6 mouse cellular contexts compared by ENCODE assay signal in the genomic region with DNA sequence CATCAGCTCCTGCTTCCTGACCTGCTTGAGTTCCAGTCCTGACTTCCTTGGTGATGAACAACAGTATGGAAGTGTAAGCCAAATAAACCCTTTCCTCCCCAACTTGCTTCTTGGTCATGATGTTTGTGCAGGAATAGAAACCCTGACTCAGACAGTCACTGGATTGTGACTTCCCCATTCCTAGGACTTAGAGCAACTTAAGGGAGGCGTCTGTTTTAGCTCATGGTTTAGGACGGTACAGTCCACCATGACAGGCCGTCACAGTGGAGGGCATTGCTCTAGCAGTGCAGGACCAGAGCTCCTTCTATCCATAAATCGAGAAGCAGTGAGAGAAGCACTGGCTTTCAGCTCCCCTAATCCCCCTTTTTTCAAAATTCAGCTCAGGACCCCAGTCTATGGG.
DNase-seq lines count a peak whose midpoint lies in the region; ATAC-seq and TF ChIP-seq lines count a peak whose summit lies in the region.
"Not testable (repeated sequence)": the region's sequence is repeated elsewhere in the genome, so short reads cannot be mapped to it uniquely, and the experiment has no call there.

No protein-coding gene starts in this region.

- H3K36me3 ChIP-seq in limb, embryonic 10.5 days; macrophage (ENCODE audit: inconsistent target): not testable (repeated sequence)

- DNase-seq in limb, embryonic 10.5 days (ENCODE audit: low spot score): peak; percentile 10

- 89% methylated on average over 4 of the region's 4 CpGs for WGBS in limb, embryonic 10.5 days
- WGBS in macrophage (ENCODE audit: missing documents): 65% methylated on average over 4 of the region's 4 CpGs

- ATAC-seq in granulocyte monocyte progenitor cell, adult 5-6 weeks (replicated peaks; ENCODE audit: poor library complexity, severe bottlenecking): peak; percentile 73
- peak; percentile 66; the same call in 1 of the 2 replicates for ATAC-seq in megakaryocyte, adult 5-6 weeks (ENCODE audit: poor library complexity, severe bottlenecking)
- 0 out of 2 replicates have a peak, but pooled peaks have one; percentile 44 for ATAC-seq in megakaryocyte progenitor cell, adult 5-6 weeks (replicated peaks; ENCODE audit: poor library complexity)

- not testable (repeated sequence) for TF ChIP-seq POLR2A in bone marrow macrophage, adult 2 months (IDR thresholded peaks at IDR 0.05; ENCODE audit: borderline replicate concordance, low read depth, low read length)

- H3K9me3 ChIP-seq in limb, embryonic 10.5 days (replicated peaks): not testable (repeated sequence)

- not testable (repeated sequence) for H3K4me3 ChIP-seq in bone marrow macrophage, adult 2 months (ENCODE audit: insufficient read depth, low read length); limb, embryonic 10.5 days; macrophage (ENCODE audit: inconsistent target)

- H3K27me3 ChIP-seq in limb, embryonic 10.5 days (ENCODE audit: low read depth, poor library complexity, severe bottlenecking): not testable (repeated sequence)

- peaks cover 13% of the 10 kb centered on the region for H3K4me1 ChIP-seq in bone marrow macrophage, adult 2 months (ENCODE audit: control insufficient read depth, insufficient read depth, low read length)
- not testable (repeated sequence) for H3K4me1 ChIP-seq in limb, embryonic 10.5 days

- not testable (repeated sequence) for H3K79me2 ChIP-seq in macrophage (ENCODE audit: inconsistent target)

- not testable (repeated sequence) for TF ChIP-seq CTCF in bone marrow macrophage, adult 2 months (IDR thresholded peaks at IDR 0.05; ENCODE audit: low read depth, low read length)

- H3K27ac ChIP-seq in bone marrow macrophage, adult 2 months (ENCODE audit: insufficient read depth, low read depth, low read length): peak overlapping the region; percentile 38; the same call in 1 of the 2 replicates
- not testable (repeated sequence) for H3K27ac ChIP-seq in limb, embryonic 10.5 days
- peak overlapping the region; percentile 33 for H3K27ac ChIP-seq in macrophage
